9 mouse cellular contexts compared by ENCODE assay signal in genomic region chr4:120813762-120814161, GRCm38 (mm10). TPM values are rescaled to one million over a fixed set of nuclear protein-coding genes. Genes with fewer than 3 reads are reported as not detected.
A peak's percentile ranks its signal among the peaks of the same experiment; 100 is the strongest.
DNase-seq lines count a peak whose midpoint lies in the region; ATAC-seq and TF ChIP-seq lines count a peak whose summit lies in the region.
"Had no signal": no experiment of that assay in that cellular context is flagged by ENCODE, and none has a peak within 500 bp of the region (broad histone marks: within the 10 kb centered on the region; RNA-seq: fewer than 3 reads in every experiment).

No protein-coding gene starts in this region.

- H3K36me3 ChIP-seq in heart, adult 2 months (ENCODE audit: control insufficient read depth, insufficient read depth, low read length): peaks cover 37% of the 10 kb centered on the region
- H3K36me3 ChIP-seq in testis, adult 2 months (ENCODE audit: control insufficient read depth, insufficient read depth, low read length): no peaks in the 10 kb centered on the region
- no peaks in the 10 kb centered on the region for H3K36me3 ChIP-seq in liver, embryonic 15.5 days (replicated peaks)

- peak overlapping the region; percentile 58 for H3K4me3 ChIP-seq in heart, adult 2 months
- H3K4me3 ChIP-seq in testis, adult 2 months (ENCODE audit: control insufficient read depth, low read depth, low read length): no peak overlapping the region
- peak overlapping the region; percentile 65 for H3K4me3 ChIP-seq in liver, embryonic 15.5 days (replicated peaks)

- no peaks in the 10 kb centered on the region for H3K9me3 ChIP-seq in liver, embryonic 15.5 days (replicated peaks)

- intact Hi-C loops in heart, adult 2 months (cut with DNase I): no loop called here
- intact Hi-C loops in heart, postnatal 10 days (cut with DNase I): no loop called here

- H3K9ac ChIP-seq in heart, adult 2 months (ENCODE audit: low read depth, low read length): peak overlapping the region; percentile 95
- H3K9ac ChIP-seq in liver, embryonic 15.5 days: no peak overlapping the region

- H3K27me3 ChIP-seq in heart, adult 2 months (ENCODE audit: control insufficient read depth, insufficient read depth, low read length): no peaks in the 10 kb centered on the region
- no peaks in the 10 kb centered on the region for H3K27me3 ChIP-seq in testis, adult 2 months (ENCODE audit: control insufficient read depth, insufficient read depth, low read length)
- H3K27me3 ChIP-seq in liver, embryonic 15.5 days: no peaks in the 10 kb centered on the region

- TF ChIP-seq POLR2A in heart, adult 2 months (IDR thresholded peaks at IDR 0.05; ENCODE audit: insufficient read depth, low read depth, low read length): no peak
- TF ChIP-seq POLR2A in testis, adult 2 months (IDR thresholded peaks at IDR 0.05; ENCODE audit: control insufficient read depth, low read depth, low read length): no peak

- no peak for TF ChIP-seq EP300 in heart, adult 2 months (IDR thresholded peaks at IDR 0.05; ENCODE audit: insufficient read depth, low read depth, low read length)

- H3K27ac ChIP-seq in heart, adult 2 months: peak overlapping the region; percentile 91
- peak overlapping the region; percentile 87 for H3K27ac ChIP-seq in testis, adult 2 months (ENCODE audit: control insufficient read depth, insufficient read depth, low read depth, low read length)
- no peak overlapping the region for H3K27ac ChIP-seq in liver, embryonic 15.5 days (replicated peaks)

- no peak for TF ChIP-seq CTCF in heart, adult 2 months (IDR thresholded peaks at IDR 0.05)
- TF ChIP-seq CTCF in testis, adult 2 months (IDR thresholded peaks at IDR 0.05; ENCODE audit: control insufficient read depth, insufficient read depth, insufficient replicate concordance, low read depth, low read length): no peak

- peak overlapping the region; percentile 70 for H3K4me2 ChIP-seq in liver, embryonic 15.5 days

- peaks cover 10% of the 10 kb centered on the region for H3K79me2 ChIP-seq in heart, adult 2 months (replicated peaks; ENCODE audit: control insufficient read depth, insufficient read depth, low read length)

- DNase-seq in heart, adult 2 months: no peak
- no peak for DNase-seq in heart, postnatal 10 days
- no peak for DNase-seq in testis, postnatal 14 days (ENCODE audit: low spot score)
- no peak for DNase-seq in yolk sac, embryonic 10.5 days (ENCODE audit: low spot score)
- DNase-seq in right cerebral cortex, postnatal 14 days: no peak
- DNase-seq in layer of hippocampus, postnatal 25 days (ENCODE audit: extremely low spot score in 1 of 2, low spot score in 1 of 2): no peak

- H3K4me1 ChIP-seq in heart, adult 2 months (ENCODE audit: control insufficient read depth, insufficient read depth, low read length): peaks cover 22% of the 10 kb centered on the region
- H3K4me1 ChIP-seq in testis, adult 2 months (ENCODE audit: control insufficient read depth, insufficient read depth, low read length): peaks cover 2% of the 10 kb centered on the region
- peaks cover 47% of the 10 kb centered on the region for H3K4me1 ChIP-seq in liver, embryonic 15.5 days (replicated peaks)

- WGBS in heart, adult 2 months: 18% methylated on average over 1 of the region's 1 CpGs
- 79% methylated on average over 1 of the region's 1 CpGs for WGBS in liver, embryonic 15.5 days (ENCODE audit: insufficient replicate concordance)

- ATAC-seq in liver, embryonic 15.5 days (ENCODE audit: insufficient read depth): no peak
- ATAC-seq: activated CD4-positive, CD25-positive, alpha-beta regulatory T cell, adult 4 months had no signal

RNA-seq across cellular contexts. Expression of gene Nfyc, which starts 17.6 kb away (rescaled TPM):
- 10 to 100 TPM; 46.0 to 50.6 TPM for total RNA-seq in heart, adult 2 months (2021)
- polyA plus RNA-seq in heart, adult 2 months (2012; rRNA removed): 179 and 212 TPM in 2 replicates
- total RNA-seq in heart, postnatal 10 days (2021): 10 to 100 TPM; 75.4 to 78.0 TPM
- polyA plus RNA-seq in testis, adult 2 months (2012; rRNA removed): 60.9 and 70.3 TPM in 2 replicates
- polyA plus RNA-seq in liver, embryonic 15.5 days (2015; fragmentation: Nextera tagmentation; extraction: Ambion mirVana): 50.0 and 50.4 TPM in 2 replicates
- total RNA-seq in layer of hippocampus, postnatal 25 days (2021): 10 to 100 TPM; 48.7 to 49.1 TPM

RNA-seq across cellular contexts. Expression of gene Rims3, which starts 40.9 kb away (rescaled TPM):
- under 1 TPM; 0.05 TPM for total RNA-seq in heart, adult 2 months (2021)
- 0.09 and 0.12 TPM in 2 replicates for polyA plus RNA-seq in heart, adult 2 months (2012; rRNA removed)
- under 1 TPM; 0.10 to 0.17 TPM for total RNA-seq in heart, postnatal 10 days (2021)
- polyA plus RNA-seq in testis, adult 2 months (2012; rRNA removed): 3.3 and 4.0 TPM in 2 replicates
- polyA plus RNA-seq in liver, embryonic 15.5 days (2015; fragmentation: Nextera tagmentation; extraction: Ambion mirVana): 0.20 and 0.24 TPM in 2 replicates
- total RNA-seq in layer of hippocampus, postnatal 25 days (2021): 10 to 100 TPM; 24.2 to 30.6 TPM

Comparison
In these comparisons a context has a peak if more than half of its experiments do, and no peak if none do; other contexts are left out.
1. RNA of gene Rims3, which starts 40.9 kb away (total RNA-seq): 24.2 to 30.6 TPM in layer of hippocampus, postnatal 25 days; 0.10 to 0.17 TPM in heart, postnatal 10 days and 0.05 TPM in heart, adult 2 months; every median in the first group is over 10 times any median in the second.